Mouse (Mus musculus) embryonic facial prominence, embryonic 11.5 days (tissue): ENCODE measurements around the gene Samm50. TPM values are rescaled to one million over a fixed set of nuclear protein-coding genes. Genes with fewer than 3 reads are reported as not detected.

Source experiments
- ATAC-seq: fragments of 200-750 bp; cut with Nextera tagmentation; replicated peaks from 2 replicates; pipeline ENCODE4 v1.8.0; 2017; ENCODE audit warnings: low read depth; ENCODE audit not compliant: insufficient number of reproducible peaks, low FRiP score, low TSS enrichment
- DNase-seq: peaks from one replicate; pipeline ENCODE4 v3.0.0-alpha.2; 2015; ENCODE audit warnings: low spot score
- H3K27ac ChIP-seq: fragments of 300-500 bp; sonication (generic); replicated peaks from 2 replicates; pipeline ENCODE4 v1.5.1; 2014; ENCODE audit warnings: mild to moderate bottlenecking, low read depth, low read length, control low read depth
- H3K27me3 ChIP-seq: fragments of 300-500 bp; sonication (generic); 2 replicates; pipeline ENCODE4 v1.6.1; 2014; ENCODE audit warnings: mild to moderate bottlenecking, low read length, moderate library complexity, mixed read lengths; ENCODE audit not compliant: control insufficient read depth, insufficient read depth
- H3K36me3 ChIP-seq: fragments of 300-500 bp; sonication (generic); replicated peaks from 2 replicates; pipeline ENCODE4 v1.6.1; 2014; ENCODE audit warnings: low read depth, mild to moderate bottlenecking, low read length, moderate library complexity, mixed read lengths; ENCODE audit not compliant: control insufficient read depth, insufficient read depth
- H3K4me1 ChIP-seq: fragments of 300-500 bp; sonication (generic); 2 replicates; pipeline ENCODE4 v1.6.1; 2014; ENCODE audit warnings: low read length, mixed read lengths; ENCODE audit not compliant: control insufficient read depth, insufficient read depth
- H3K4me2 ChIP-seq: fragments of 300-500 bp; sonication (generic); 2 replicates; pipeline ENCODE4 v1.6.1; 2014; ENCODE audit warnings: low read depth, mild to moderate bottlenecking, control low read depth, low read length, moderate library complexity
- H3K4me3 ChIP-seq: fragments of 300-500 bp; sonication (generic); 2 replicates; pipeline ENCODE4 v1.5.1; 2014; ENCODE audit warnings: low read depth, low read length, control low read depth
- H3K9ac ChIP-seq: fragments of 300-500 bp; sonication (generic); replicated peaks from 2 replicates; pipeline ENCODE4 v1.6.1; 2014; ENCODE audit warnings: mild to moderate bottlenecking, control low read depth, low read length
- H3K9me3 ChIP-seq: fragments of 300-500 bp; sonication (generic); replicated peaks from 2 replicates; pipeline ENCODE4 v1.6.1; 2016; ENCODE audit warnings: mild to moderate bottlenecking, low read length, inconsistent platforms, mixed read lengths; ENCODE audit not compliant: control insufficient read depth
- WGBS: fragments of 180-500 bp; shearing (Covaris S2); extraction: QIAGEN DNeasy Blood & Tissue Kit; methylation state at CpG from one replicate; pipeline ENCODE4 v1.1.7; 2014; 5-methylcytosine and 5-hydroxymethylcytosine counted together
- polyA plus RNA-seq: library from polyadenylated mRNA; unstranded; fragments of >200 nt; fragmentation: Nextera tagmentation; extraction: Ambion mirVana; gene quantifications from 2 replicates; pipeline ENCODE4 v1.2.1, GENCODE M21; 2014

The Samm50 gene
- polyA plus RNA-seq, 1 experiment from 2014 or later, result 84.3 TPM

GRCm38 (mm10) chr15:84217969-84218782, 26.1 kb downstream of the Samm50 start:
- DNase-seq (no peak), ATAC-seq (no peak)
- Histone ChIP-seq H3K9me3 (no peaks in the 10 kb centered on the region), H3K4me1 (peaks cover 19% of the 10 kb centered on the region), H3K27ac (no peak overlapping the region), H3K4me3 (no peak overlapping the region), H3K9ac (no peak overlapping the region), H3K4me2 (no peak overlapping the region), H3K36me3 (no peaks in the 10 kb centered on the region), H3K27me3 (no peaks in the 10 kb centered on the region)
- 33% methylated on average over 23 of the region's 23 CpGs for WGBS

GRCm38 (mm10) chr15:84218783-84219271, 26.8 kb downstream of the Samm50 start:
- peak overlapping the region; percentile 42; the same call in 1 of the 2 replicates for H3K27ac ChIP-seq
- WGBS, result 21% methylated on average over 9 of the region's 9 CpGs
- no peak overlapping the region for H3K4me3 ChIP-seq
- no peaks in the 10 kb centered on the region for H3K36me3 ChIP-seq
- no peaks in the 10 kb centered on the region for H3K27me3 ChIP-seq
- ATAC-seq (no peak), DNase-seq (peak; percentile 72)
- peaks cover 19% of the 10 kb centered on the region for H3K4me1 ChIP-seq
- no peak overlapping the region for H3K4me2 ChIP-seq
- H3K9me3 ChIP-seq, result no peaks in the 10 kb centered on the region
- H3K9ac ChIP-seq, result no peak overlapping the region

GRCm38 (mm10) chr15:84221539-84221938, 29.5 kb downstream of the Samm50 start:
- 82% methylated on average over 5 of the region's 5 CpGs for WGBS
- DNase-seq (no peak), ATAC-seq (no peak)
- no peaks in the 10 kb centered on the region for H3K9me3 ChIP-seq
- H3K27ac ChIP-seq, result no peak overlapping the region
- no peak overlapping the region for H3K4me3 ChIP-seq
- H3K9ac ChIP-seq, result no peak overlapping the region
- H3K4me1 ChIP-seq, result peaks cover 15% of the 10 kb centered on the region
- no peaks in the 10 kb centered on the region for H3K36me3 ChIP-seq
- H3K27me3 ChIP-seq, result no peaks in the 10 kb centered on the region
- no peak overlapping the region for H3K4me2 ChIP-seq

GRCm38 (mm10) chr15:84223423-84223822, 31.4 kb downstream of the Samm50 start:
- H3K4me1 ChIP-seq, result peaks cover 4% of the 10 kb centered on the region; the same call in 1 of the 2 replicates
- DNase-seq (peak; percentile 49), ATAC-seq (no peak)
- no peak overlapping the region for H3K27ac ChIP-seq
- no peaks in the 10 kb centered on the region for H3K36me3 ChIP-seq
- no peak overlapping the region for H3K4me3 ChIP-seq
- H3K27me3 ChIP-seq, result no peaks in the 10 kb centered on the region
- WGBS, result 27% methylated on average over 6 of the region's 6 CpGs
- H3K9me3 ChIP-seq, result no peaks in the 10 kb centered on the region
- H3K4me2 ChIP-seq, result no peak overlapping the region
- no peak overlapping the region for H3K9ac ChIP-seq

- ATAC-seq (no peak), DNase-seq (peak; percentile 64)
- Histone ChIP-seq H3K9me3 (no peaks in the 10 kb centered on the region), H3K4me1 (no peaks in the 10 kb centered on the region), H3K9ac (no peak overlapping the region), H3K4me3 (no peak overlapping the region), H3K36me3 (no peaks in the 10 kb centered on the region), H3K27ac (no peak overlapping the region), H3K27me3 (no peaks in the 10 kb centered on the region), H3K4me2 (no peak overlapping the region)
- WGBS, result 37% methylated on average over 10 of the region's 10 CpGs
Observed at GRCm38 (mm10) chr15:84224779-84225178, 32.7 kb downstream of the Samm50 start.

GRCm38 (mm10) chr15:84226918-84227317, 34.9 kb downstream of the Samm50 start:
- no peaks in the 10 kb centered on the region for H3K27me3 ChIP-seq
- no peaks in the 10 kb centered on the region for H3K36me3 ChIP-seq
- no peak overlapping the region for H3K4me3 ChIP-seq
- no peak for ATAC-seq
- no peak overlapping the region for H3K27ac ChIP-seq
- no peaks in the 10 kb centered on the region for H3K9me3 ChIP-seq
- H3K4me2 ChIP-seq, result no peak overlapping the region
- H3K9ac ChIP-seq, result no peak overlapping the region
- 67% methylated on average over 15 of the region's 15 CpGs for WGBS
- no peak for DNase-seq
- 0 out of 2 replicates have a peak, but pooled peaks cover 5% of the 10 kb centered on the region for H3K4me1 ChIP-seq

GRCm38 (mm10) chr15:84230661-84231060, 38.6 kb downstream of the Samm50 start:
- DNase-seq (no peak), ATAC-seq (no peak)
- Histone ChIP-seq H3K4me3 (no peak overlapping the region), H3K4me2 (peak overlapping the region; percentile 88; the same call in 1 of the 2 replicates), H3K9me3 (no peaks in the 10 kb centered on the region), H3K27me3 (no peaks in the 10 kb centered on the region), H3K4me1 (peaks cover 5% of the 10 kb centered on the region; the same call in 1 of the 2 replicates), H3K36me3 (no peaks in the 10 kb centered on the region), H3K27ac (no peak overlapping the region), H3K9ac (peak overlapping the region; percentile 67; the same call in 1 of the 2 replicates)
- WGBS, result 16% methylated on average over 5 of the region's 5 CpGs

GRCm38 (mm10) chr15:84231113-84231712, 39.2 kb downstream of the Samm50 start:
- Histone ChIP-seq H3K9ac (peak overlapping the region; percentile 67), H3K4me1 (peaks cover 5% of the 10 kb centered on the region; the same call in 1 of the 2 replicates), H3K4me2 (peak overlapping the region; percentile 88), H3K27me3 (no peaks in the 10 kb centered on the region), H3K4me3 (peak overlapping the region; percentile 50), H3K9me3 (no peaks in the 10 kb centered on the region), H3K36me3 (no peaks in the 10 kb centered on the region), H3K27ac (no peak overlapping the region)
- DNase-seq (peak; percentile 48), ATAC-seq (no peak)
- 2% methylated on average over 16 of the region's 16 CpGs for WGBS
